Mouse (Mus musculus): ENCODE data around the gene Gm9747. TPM values are rescaled to one million over a fixed set of nuclear protein-coding genes. Genes with fewer than 3 reads are reported as not detected.

The Gm9747 gene
- polyA plus RNA-seq, 1 experiment from 2014 or later = 31.6 TPM

DNA sequence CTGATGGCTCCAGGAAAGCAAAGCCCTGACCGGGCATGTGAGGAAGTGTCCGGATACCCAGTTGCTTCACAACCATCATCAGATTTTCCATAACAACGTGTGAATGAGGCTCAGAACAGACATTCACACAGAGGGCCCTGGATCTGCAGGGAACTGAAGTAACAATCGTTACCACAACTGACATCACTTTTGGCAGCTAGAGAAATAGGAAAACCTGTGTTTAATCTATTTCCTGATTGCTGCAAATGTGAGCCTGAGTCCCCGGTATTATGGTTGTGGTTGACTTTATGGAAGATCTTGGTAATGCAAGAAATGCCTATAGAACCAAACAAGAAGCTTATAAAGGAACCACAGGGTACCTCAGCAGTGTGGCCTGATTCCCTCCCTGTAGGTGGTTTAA, 12.1 kb downstream of the Gm9747 start:
- Histone ChIP-seq H3K4me1 (ENCODE audit: control insufficient read depth, insufficient read depth, low read length) (peaks cover 30% of the 10 kb centered on the region), H3K27ac (ENCODE audit: low read length) (no peak overlapping the region)
- 54% methylated on average over 5 of the region's 5 CpGs for WGBS

DNA sequence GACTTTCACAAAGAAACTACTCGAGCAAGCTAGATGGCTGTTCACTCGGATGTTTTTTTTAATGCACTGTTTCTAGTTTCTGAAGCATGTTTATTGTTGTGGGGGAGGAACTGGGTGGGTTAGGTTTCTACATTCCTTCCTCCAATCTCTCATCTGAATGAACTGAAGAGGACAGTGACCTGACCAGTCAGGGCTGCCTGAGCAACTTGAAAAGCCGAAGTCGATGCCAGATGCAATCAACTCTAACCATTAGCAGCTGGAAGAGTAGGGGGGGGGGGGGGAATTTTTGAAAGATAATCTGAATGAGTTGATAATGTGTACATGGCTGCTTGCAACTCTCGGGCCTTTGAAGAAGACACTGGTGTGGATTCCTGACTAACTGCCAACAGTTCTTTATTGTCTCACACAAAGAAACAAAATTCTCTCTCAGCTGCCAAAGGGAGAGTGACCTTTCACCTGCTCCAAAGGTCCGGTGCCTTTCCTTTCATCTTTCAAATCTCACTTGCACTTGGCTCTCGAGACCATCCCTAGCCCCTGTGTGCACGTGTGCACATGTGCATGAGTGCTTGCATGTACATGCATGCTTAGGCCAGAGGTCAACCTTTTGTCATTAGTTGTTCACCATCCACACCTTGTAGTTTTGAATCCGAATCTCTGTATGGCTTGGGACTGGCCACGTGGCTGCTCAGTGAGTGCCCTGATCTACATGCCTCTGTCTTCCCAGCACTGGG, 14.5 kb downstream of the Gm9747 start:
- Histone ChIP-seq H3K4me2 (ENCODE audit: low read depth, low read length) (no peak overlapping the region), H3K9me3 (replicated peaks; ENCODE audit: control insufficient read depth, low read length) (no peaks in the 10 kb centered on the region), H3K27me3 (ENCODE audit: control insufficient read depth, insufficient read depth, low read length) (no peaks in the 10 kb centered on the region), H3K4me1 (ENCODE audit: control insufficient read depth, insufficient read depth, low read length) (peaks cover 13% of the 10 kb centered on the region), H3K27ac (ENCODE audit: low read length) (no peak overlapping the region), H3K9ac (ENCODE audit: low read length) (no peak overlapping the region), H3K4me3 (ENCODE audit: low read length) (no peak overlapping the region), H3K36me3 (ENCODE audit: control insufficient read depth, insufficient read depth) (no peaks in the 10 kb centered on the region; the same call in 1 of the 2 replicates)
- ATAC-seq (replicated peaks; ENCODE audit: extremely low read depth, insufficient read depth, low FRiP score) = no peak; the same call in 1 of the 2 replicates
- 46% methylated on average over 10 of the region's 10 CpGs for WGBS

More for the DNA sequence above, 12.1 kb downstream of the Gm9747 start:
- ATAC-seq (replicated peaks; ENCODE audit: extremely low read depth, insufficient read depth, low FRiP score) = no peak
- Histone ChIP-seq H3K4me2 (ENCODE audit: low read depth, low read length) (no peak overlapping the region), H3K9me3 (replicated peaks; ENCODE audit: control insufficient read depth, low read length) (no peaks in the 10 kb centered on the region), H3K4me3 (ENCODE audit: low read length) (no peak overlapping the region), H3K36me3 (ENCODE audit: control insufficient read depth, insufficient read depth) (no peaks in the 10 kb centered on the region; the same call in 1 of the 2 replicates), H3K27me3 (ENCODE audit: control insufficient read depth, insufficient read depth, low read length) (no peaks in the 10 kb centered on the region), H3K9ac (ENCODE audit: low read length) (no peak overlapping the region)

DNA sequence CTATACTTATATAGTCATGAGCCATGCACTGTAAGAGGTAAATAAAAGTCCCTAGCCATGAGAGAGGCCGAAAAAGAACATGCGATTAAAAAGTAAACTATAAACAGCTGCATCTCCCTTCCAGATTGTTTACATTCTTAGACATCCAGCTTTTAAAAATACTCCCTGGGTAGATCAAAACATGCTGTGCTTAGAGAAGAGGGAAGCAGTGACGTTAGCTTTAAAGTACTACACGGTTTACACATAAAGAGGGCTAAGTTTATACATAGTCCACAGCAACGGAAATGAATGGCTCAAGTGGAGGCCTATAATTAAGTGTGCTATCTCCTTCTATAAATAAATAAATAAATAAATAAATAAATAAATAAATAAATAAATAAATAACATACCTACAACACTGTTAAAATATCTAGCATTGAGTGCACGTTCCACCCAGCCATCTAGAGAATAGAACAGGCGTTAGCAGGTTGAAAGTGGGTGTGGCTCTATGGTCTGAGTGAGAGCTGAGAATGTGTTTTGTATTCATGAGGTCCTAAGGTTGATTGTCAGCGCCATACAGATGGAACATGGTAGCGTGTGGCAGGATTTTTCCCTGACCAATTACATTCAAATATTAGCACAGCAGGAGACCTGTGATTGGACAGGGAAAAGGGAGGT, 21.0 kb downstream of the Gm9747 start:
- Histone ChIP-seq H3K4me3 (ENCODE audit: low read length) (no peak overlapping the region), H3K27me3 (ENCODE audit: control insufficient read depth, insufficient read depth, low read length) (no peaks in the 10 kb centered on the region), H3K4me2 (ENCODE audit: low read depth, low read length) (no peak overlapping the region), H3K9me3 (replicated peaks; ENCODE audit: control insufficient read depth, low read length) (no peaks in the 10 kb centered on the region), H3K9ac (ENCODE audit: low read length) (no peak overlapping the region), H3K27ac (ENCODE audit: low read length) (0 out of 2 replicates have a peak overlapping the region, but pooled peaks have one; percentile 7), H3K36me3 (ENCODE audit: control insufficient read depth, insufficient read depth) (no peaks in the 10 kb centered on the region), H3K4me1 (ENCODE audit: control insufficient read depth, insufficient read depth, low read length) (peaks cover 21% of the 10 kb centered on the region)
- WGBS = 66% methylated on average over 9 of the region's 9 CpGs
- no peak for ATAC-seq (replicated peaks; ENCODE audit: extremely low read depth, insufficient read depth, low FRiP score)

DNA sequence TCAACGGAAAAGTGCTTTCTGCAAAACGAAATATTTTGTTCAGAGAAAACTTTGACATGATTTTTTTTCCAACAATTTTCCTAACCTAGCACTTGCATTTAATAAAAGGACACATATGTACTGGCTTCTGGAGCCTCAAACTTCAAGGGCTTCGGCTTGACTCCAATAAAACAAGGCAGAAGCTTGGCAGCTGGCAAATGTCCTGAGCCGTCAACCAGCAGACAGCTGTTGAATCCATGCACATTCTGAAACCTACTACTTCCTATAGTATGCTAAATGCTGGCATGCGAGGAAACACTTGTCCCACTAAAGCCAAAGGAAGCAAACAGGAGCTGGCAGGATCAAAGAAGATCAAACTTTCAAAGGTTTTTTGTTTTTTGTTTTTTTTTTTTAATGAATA, 24.5 kb downstream of the Gm9747 start:
- 31% methylated on average over 5 of the region's 5 CpGs for WGBS
- Histone ChIP-seq H3K9ac (ENCODE audit: low read length) (no peak overlapping the region), H3K4me3 (ENCODE audit: low read length) (no peak overlapping the region), H3K36me3 (ENCODE audit: control insufficient read depth, insufficient read depth) (no peaks in the 10 kb centered on the region), H3K27ac (ENCODE audit: low read length) (peak overlapping the region; percentile 17), H3K27me3 (ENCODE audit: control insufficient read depth, insufficient read depth, low read length) (no peaks in the 10 kb centered on the region), H3K9me3 (replicated peaks; ENCODE audit: control insufficient read depth, low read length) (no peaks in the 10 kb centered on the region), H3K4me2 (ENCODE audit: low read depth, low read length) (peak overlapping the region; percentile 18; the same call in 1 of the 2 replicates), H3K4me1 (ENCODE audit: control insufficient read depth, insufficient read depth, low read length) (peaks cover 33% of the 10 kb centered on the region)
- no peak for ATAC-seq (replicated peaks; ENCODE audit: extremely low read depth, insufficient read depth, low FRiP score)

DNA sequence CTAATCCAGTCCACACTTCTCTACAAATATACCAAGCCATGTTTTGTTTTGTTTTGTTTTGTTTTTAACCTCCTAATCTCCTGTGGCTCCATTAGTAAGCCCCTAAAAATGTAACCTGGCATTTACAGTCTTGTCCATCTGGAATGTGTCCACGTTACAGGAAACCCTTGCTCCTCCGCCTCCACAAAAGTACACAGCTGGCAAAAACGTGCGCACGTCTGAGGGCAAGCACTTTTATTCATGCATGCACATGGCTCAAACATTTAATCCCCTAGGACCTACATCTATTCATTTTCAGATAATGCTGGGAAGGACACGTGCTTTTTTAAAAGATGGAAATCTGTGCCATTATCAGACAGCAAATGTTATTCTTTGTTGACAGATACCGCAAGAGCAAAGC, 25.4 kb downstream of the Gm9747 start:
- Histone ChIP-seq H3K27me3 (ENCODE audit: control insufficient read depth, insufficient read depth, low read length) (no peaks in the 10 kb centered on the region), H3K4me3 (ENCODE audit: low read length) (no peak overlapping the region), H3K9ac (ENCODE audit: low read length) (no peak overlapping the region), H3K36me3 (ENCODE audit: control insufficient read depth, insufficient read depth) (no peaks in the 10 kb centered on the region), H3K27ac (ENCODE audit: low read length) (peak overlapping the region; percentile 46), H3K4me1 (ENCODE audit: control insufficient read depth, insufficient read depth, low read length) (peaks cover 32% of the 10 kb centered on the region), H3K4me2 (ENCODE audit: low read depth, low read length) (no peak overlapping the region), H3K9me3 (replicated peaks; ENCODE audit: control insufficient read depth, low read length) (no peaks in the 10 kb centered on the region)
- 28% methylated on average over 7 of the region's 7 CpGs for WGBS
- no peak for ATAC-seq (replicated peaks; ENCODE audit: extremely low read depth, insufficient read depth, low FRiP score)

DNA sequence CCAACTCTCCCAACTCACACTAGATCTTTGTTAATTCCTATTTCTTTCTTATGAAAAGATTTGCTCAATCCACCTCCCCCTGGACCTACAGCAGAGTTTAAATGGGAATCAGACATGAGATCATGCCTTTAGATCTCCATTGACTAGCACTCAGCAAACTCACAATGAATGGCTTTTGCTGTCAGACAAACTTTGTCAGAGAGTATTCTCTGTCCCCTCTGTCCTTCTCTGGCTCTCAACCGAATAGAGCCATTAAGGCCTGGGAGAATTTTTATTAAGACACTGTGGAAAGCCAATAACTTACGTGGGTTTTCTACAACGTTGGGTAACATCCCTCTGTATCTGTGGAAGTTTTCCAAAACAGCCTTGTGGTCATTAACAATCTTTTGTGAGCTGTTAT, 27.1 kb downstream of the Gm9747 start:
- no peak overlapping the region for H3K9ac ChIP-seq (ENCODE audit: low read length)
- no peak overlapping the region for H3K4me3 ChIP-seq (ENCODE audit: low read length)
- WGBS = 77% methylated on average over 3 of the region's 3 CpGs
- no peaks in the 10 kb centered on the region for H3K27me3 ChIP-seq (ENCODE audit: control insufficient read depth, insufficient read depth, low read length)
- H3K27ac ChIP-seq (ENCODE audit: low read length) = no peak overlapping the region
- ATAC-seq (replicated peaks; ENCODE audit: extremely low read depth, insufficient read depth, low FRiP score) = no peak
- H3K9me3 ChIP-seq (replicated peaks; ENCODE audit: control insufficient read depth, low read length) = no peaks in the 10 kb centered on the region
- H3K4me1 ChIP-seq (ENCODE audit: control insufficient read depth, insufficient read depth, low read length) = peaks cover 27% of the 10 kb centered on the region
- H3K36me3 ChIP-seq (ENCODE audit: control insufficient read depth, insufficient read depth) = no peaks in the 10 kb centered on the region
- H3K4me2 ChIP-seq (ENCODE audit: low read depth, low read length) = no peak overlapping the region

DNA sequence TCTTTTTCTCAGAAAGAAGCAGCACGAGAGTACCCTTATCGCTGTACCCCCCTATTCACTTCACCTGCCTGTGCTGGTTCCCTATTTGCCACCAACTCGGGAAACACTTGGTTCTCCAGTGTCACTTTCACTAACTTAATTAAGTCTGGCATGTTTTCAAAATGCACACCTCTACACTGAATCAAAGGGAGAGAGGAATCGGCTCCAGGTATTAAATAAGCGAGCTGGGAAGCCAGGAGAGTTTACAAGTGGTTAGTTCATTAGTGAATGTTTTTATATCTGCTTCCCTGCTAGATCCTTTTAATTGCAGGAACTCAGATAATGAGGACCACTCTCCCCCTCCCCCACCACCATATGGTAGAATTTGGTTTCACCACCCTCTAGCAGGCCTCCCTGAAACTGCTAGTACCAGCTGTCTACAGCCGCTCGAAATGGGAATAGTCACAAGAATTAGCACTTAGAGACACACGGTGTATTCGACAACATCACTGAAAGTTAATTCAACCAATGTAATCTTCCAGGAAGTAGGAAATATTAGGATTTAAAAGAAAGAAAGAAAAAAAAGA, 28.2 kb downstream of the Gm9747 start:
- WGBS = 57% methylated on average over 9 of the region's 9 CpGs

DNA sequence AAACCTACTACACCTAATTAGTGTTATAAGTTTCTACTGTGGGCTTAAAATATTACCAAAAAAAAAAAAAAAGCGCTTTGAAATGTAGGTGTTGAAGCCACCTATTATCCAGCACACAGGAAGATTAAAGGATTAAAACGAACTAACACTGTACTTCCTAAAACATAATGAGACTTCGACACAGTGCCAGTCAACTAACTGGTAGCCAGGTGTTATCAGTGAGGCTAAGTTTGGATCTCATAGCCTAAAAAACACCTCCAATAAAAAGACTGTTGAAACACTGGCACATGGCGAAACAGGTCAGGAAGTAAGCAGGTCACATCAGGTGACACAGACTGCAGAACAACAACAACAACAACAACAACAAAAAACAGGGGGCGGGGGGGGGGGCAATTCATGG, 28.7 kb downstream of the Gm9747 start:
- H3K36me3 ChIP-seq (ENCODE audit: control insufficient read depth, insufficient read depth) = no peaks in the 10 kb centered on the region
- no peak overlapping the region for H3K27ac ChIP-seq (ENCODE audit: low read length)
- 65% methylated on average over 5 of the region's 5 CpGs for WGBS
- no peak for ATAC-seq (replicated peaks; ENCODE audit: extremely low read depth, insufficient read depth, low FRiP score)
- no peak overlapping the region for H3K4me2 ChIP-seq (ENCODE audit: low read depth, low read length)
- peaks cover 28% of the 10 kb centered on the region for H3K4me1 ChIP-seq (ENCODE audit: control insufficient read depth, insufficient read depth, low read length)
- no peaks in the 10 kb centered on the region for H3K9me3 ChIP-seq (replicated peaks; ENCODE audit: control insufficient read depth, low read length)
- no peak overlapping the region for H3K4me3 ChIP-seq (ENCODE audit: low read length)
- H3K27me3 ChIP-seq (ENCODE audit: control insufficient read depth, insufficient read depth, low read length) = no peaks in the 10 kb centered on the region
- no peak overlapping the region for H3K9ac ChIP-seq (ENCODE audit: low read length)

More for the DNA sequence above, 28.2 kb downstream of the Gm9747 start:
- H3K4me2 ChIP-seq (ENCODE audit: low read depth, low read length) = no peak overlapping the region
- H3K27me3 ChIP-seq (ENCODE audit: control insufficient read depth, insufficient read depth, low read length) = no peaks in the 10 kb centered on the region
- peaks cover 27% of the 10 kb centered on the region for H3K4me1 ChIP-seq (ENCODE audit: control insufficient read depth, insufficient read depth, low read length)
- H3K27ac ChIP-seq (ENCODE audit: low read length) = no peak overlapping the region
- no peak overlapping the region for H3K4me3 ChIP-seq (ENCODE audit: low read length)
- H3K9me3 ChIP-seq (replicated peaks; ENCODE audit: control insufficient read depth, low read length) = no peaks in the 10 kb centered on the region
- H3K9ac ChIP-seq (ENCODE audit: low read length) = no peak overlapping the region
- no peaks in the 10 kb centered on the region for H3K36me3 ChIP-seq (ENCODE audit: control insufficient read depth, insufficient read depth)
- ATAC-seq (replicated peaks; ENCODE audit: extremely low read depth, insufficient read depth, low FRiP score) = no peak

DNA sequence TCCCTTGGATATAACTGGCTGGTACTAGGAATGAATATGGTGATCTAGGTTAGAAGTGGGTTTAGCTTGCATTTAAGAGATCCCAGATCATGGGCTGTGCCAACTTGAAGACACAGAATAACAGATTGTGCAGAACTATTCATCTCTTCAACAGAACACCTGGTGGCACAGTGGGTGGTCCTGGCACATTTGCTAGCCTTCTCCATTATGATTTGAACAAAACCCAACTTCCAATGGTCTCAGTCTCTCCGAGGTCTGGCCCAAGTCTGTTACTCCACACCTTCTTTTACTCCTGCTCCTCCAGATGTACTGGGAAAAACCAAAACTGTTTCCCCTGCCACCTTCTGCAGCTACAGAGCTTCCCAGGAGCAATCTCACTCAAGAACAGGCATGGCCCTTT, 29.4 kb downstream of the Gm9747 start:
- 91% methylated on average over 1 of the region's 1 CpGs for WGBS
- H3K27me3 ChIP-seq (ENCODE audit: control insufficient read depth, insufficient read depth, low read length) = no peaks in the 10 kb centered on the region
- H3K4me1 ChIP-seq (ENCODE audit: control insufficient read depth, insufficient read depth, low read length) = peaks cover 31% of the 10 kb centered on the region
- H3K9ac ChIP-seq (ENCODE audit: low read length) = no peak overlapping the region
- H3K9me3 ChIP-seq (replicated peaks; ENCODE audit: control insufficient read depth, low read length) = no peaks in the 10 kb centered on the region
- no peak for ATAC-seq (replicated peaks; ENCODE audit: extremely low read depth, insufficient read depth, low FRiP score)
- no peak overlapping the region for H3K4me3 ChIP-seq (ENCODE audit: low read length)
- no peaks in the 10 kb centered on the region for H3K36me3 ChIP-seq (ENCODE audit: control insufficient read depth, insufficient read depth)
- H3K27ac ChIP-seq (ENCODE audit: low read length) = no peak overlapping the region
- no peak overlapping the region for H3K4me2 ChIP-seq (ENCODE audit: low read depth, low read length)

Measured in heart, embryonic 16.5 days (tissue).